In the genomic region with DNA sequence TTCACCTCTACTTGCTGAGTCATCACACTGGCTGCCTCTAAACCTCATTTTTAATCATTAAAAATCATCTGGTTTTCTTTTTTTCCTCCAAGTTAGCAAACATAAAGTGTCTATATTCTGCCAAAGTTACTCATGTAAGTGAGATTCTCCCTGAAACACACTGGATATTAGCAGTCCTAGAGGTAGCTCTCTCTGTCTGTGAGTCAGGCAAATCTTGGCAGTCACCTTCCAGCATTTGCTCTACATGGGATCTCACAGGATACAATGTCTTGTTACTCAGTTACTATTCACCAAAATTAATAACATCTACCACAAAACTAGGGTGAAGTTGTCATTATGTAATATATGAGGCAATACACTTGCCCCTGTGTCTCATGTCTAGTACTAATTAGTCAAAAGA, we compare ENCODE assay signal across 17 mouse cellular contexts. TPM values are rescaled to one million over a fixed set of nuclear protein-coding genes. Genes with fewer than 3 reads are reported as not detected.
"Had no signal": no experiment of that assay in that cellular context is flagged by ENCODE, and none has a peak within 500 bp of the region (broad histone marks: within the 10 kb centered on the region; RNA-seq: fewer than 3 reads in every experiment).

No protein-coding gene starts in this region.

- H3K4me3 ChIP-seq: limb, embryonic 10.5 days; liver, embryonic 15.5 days; midbrain, embryonic 10.5 days; myocyte; neural tube, embryonic 15.5 days had no signal

- DNase-seq: kidney, postnatal 10 days; lung, adult 2 months; lung, postnatal 36 days; midbrain, embryonic 14.5 days; thymus, adult 18-20 months; thymus, postnatal 14 days had no signal

- H3K27ac ChIP-seq: limb, embryonic 10.5 days; liver, embryonic 15.5 days; midbrain, embryonic 10.5 days; neural tube, embryonic 15.5 days had no signal

- H3K27me3 ChIP-seq: liver, embryonic 15.5 days; neural tube, embryonic 15.5 days had no signal

- H3K9me3 ChIP-seq: limb, embryonic 10.5 days; liver, embryonic 15.5 days; midbrain, embryonic 10.5 days; neural tube, embryonic 15.5 days had no signal

- ATAC-seq: lung, postnatal 0 days had no signal

- H3K9ac ChIP-seq: liver, embryonic 15.5 days; neural tube, embryonic 15.5 days had no signal

- H3K4me1 ChIP-seq: limb, embryonic 10.5 days; liver, embryonic 15.5 days; midbrain, embryonic 10.5 days; neural tube, embryonic 15.5 days had no signal

- H3K4me2 ChIP-seq: liver, embryonic 11.5 days; liver, embryonic 15.5 days; neural tube, embryonic 15.5 days had no signal

- H3K36me3 ChIP-seq: limb, embryonic 10.5 days; liver, embryonic 15.5 days; midbrain, embryonic 10.5 days; neural tube, embryonic 15.5 days had no signal

RNA-seq across cellular contexts. Expression of a gene that starts 3.2 kb away (rescaled TPM):
- total RNA-seq: megakaryocyte, adult 5-6 weeks had no signal
- polyA plus RNA-seq: limb, embryonic 10.5 days; liver, embryonic 15.5 days; midbrain, embryonic 10.5 days; midbrain, embryonic 14.5 days; neural tube, embryonic 11.5 days; urinary bladder, adult 2 months had no signal

RNA-seq across cellular contexts. Expression of a gene that starts 41.2 kb away (rescaled TPM):
- polyA plus RNA-seq: large intestine, adult 2 months had no signal
